Mouse (Mus musculus) testis, postnatal 14 days (tissue): Measurements from ENCODE around the gene Bpi.

Source experiments
- DNase-seq: peaks from one replicate; pipeline ENCODE4 v3.0.0; 2021; ENCODE audit warnings: low spot score

The Bpi gene

GRCm38 (mm10) chr2:158285655-158286054, 27.8 kb downstream of the Bpi start:
- DNase-seq, result no peak

GRCm38 (mm10) chr2:158295700-158296099, 37.8 kb downstream of the Bpi start:
- DNase-seq, result no peak

GRCm38 (mm10) chr2:158299203-158299602, 41.3 kb downstream of the Bpi start:
- DNase-seq, result no peak

- DNase-seq, result no peak
These were observed 41.8 kb downstream of the Bpi start for GRCm38 (mm10) chr2:158299731-158300130.

GRCm38 (mm10) chr2:158302807-158303206, 44.9 kb downstream of the Bpi start:
- no peak for DNase-seq

GRCm38 (mm10) chr2:158305948-158306695, 48.2 kb downstream of the Bpi start, which contains the start of gene Lbp:
Lbp (plus strand) TSS chr2:158306493.
- peak; percentile 50 for DNase-seq

- DNase-seq, result no peak
These were observed 48.8 kb downstream of the Bpi start for GRCm38 (mm10) chr2:158306696-158307049.

GRCm38 (mm10) chr2:158308276-158308675, 50.4 kb downstream of the Bpi start:
- no peak for DNase-seq

GRCm38 (mm10) chr2:158313089-158313488, 55.2 kb downstream of the Bpi start:
- DNase-seq, result no peak

- no peak for DNase-seq
These were observed 58.5 kb downstream of the Bpi start for GRCm38 (mm10) chr2:158316371-158316770.

GRCm38 (mm10) chr2:158317026-158317425, 59.1 kb downstream of the Bpi start:
- DNase-seq, result peak; percentile 44

GRCm38 (mm10) chr2:158321596-158321995, 63.7 kb downstream of the Bpi start:
- no peak for DNase-seq

GRCm38 (mm10) chr2:158322845-158323244, 65.0 kb downstream of the Bpi start:
- DNase-seq, result no peak

- DNase-seq, result no peak
These were observed 66.8 kb downstream of the Bpi start for GRCm38 (mm10) chr2:158324531-158325190.

GRCm38 (mm10) chr2:158325609-158326008, 67.7 kb downstream of the Bpi start:
- no peak for DNase-seq
